Comparison of ENCODE assay signal across 7 mouse cellular contexts in the genomic region with DNA sequence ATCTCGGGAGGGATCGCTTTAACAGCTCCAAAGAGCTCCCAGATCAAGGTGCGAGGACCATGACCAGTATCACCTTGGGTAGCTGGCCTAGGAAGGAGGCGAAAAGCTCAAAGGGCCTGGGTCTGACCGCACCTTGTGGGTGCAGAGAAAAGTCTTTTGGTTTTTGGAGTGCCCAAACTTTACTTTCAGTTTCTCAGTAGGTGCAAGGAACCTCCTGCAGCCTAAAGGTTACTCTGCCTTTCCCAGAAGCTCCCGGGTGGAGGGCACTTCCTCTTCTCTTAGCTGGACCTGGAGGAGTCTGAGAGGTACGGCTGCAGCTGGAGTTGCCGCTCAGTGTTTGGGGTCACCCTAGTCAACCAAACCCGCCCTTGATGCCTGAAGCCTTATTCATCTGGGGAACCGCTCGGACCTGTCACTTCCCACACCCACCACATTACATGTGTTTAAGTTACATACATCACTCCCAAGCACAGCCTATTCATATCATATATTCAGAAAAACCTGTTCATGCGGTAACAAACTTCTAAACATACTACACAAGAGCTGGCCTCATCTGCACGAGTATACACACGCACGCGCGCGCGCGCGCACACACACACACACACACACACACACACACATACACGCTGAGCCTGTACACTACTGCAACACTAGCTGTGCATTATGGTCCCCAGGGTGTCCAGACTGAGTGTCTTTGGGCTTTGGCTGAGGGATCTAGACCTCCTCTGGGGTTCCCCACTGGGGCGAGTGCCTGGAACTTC. TPM values are rescaled to one million over a fixed set of nuclear protein-coding genes. Genes with fewer than 3 reads are reported as not detected.
DNase-seq lines count a peak whose midpoint lies in the region; ATAC-seq and TF ChIP-seq lines count a peak whose summit lies in the region.

No protein-coding gene starts in this region.

- H3K4me3 ChIP-seq in CH12.LX (replicated peaks in 1 of 3; ENCODE audit: low read depth in 2 of 3, low read length in 2 of 3, poor library complexity in 1 of 3): peak overlapping the region in 1 of 3 experiments; percentile 32
- H3K4me3 ChIP-seq in forebrain, postnatal 0 days (ENCODE audit: low read depth, low read length): peak overlapping the region; percentile 16
- peak overlapping the region; percentile 21 for H3K4me3 ChIP-seq in myocyte

- no peak overlapping the region for H3ac ChIP-seq in myocyte (ENCODE audit: control insufficient read depth, insufficient read length)

- H3K4me2 ChIP-seq in CH12.LX (ENCODE audit: insufficient read depth, low read depth, poor library complexity, severe bottlenecking) (peak overlapping the region; percentile 10; the same call in 1 of the 2 replicates), myocyte (ENCODE audit: low read depth) (peak overlapping the region; percentile 91)
- H3K4me2 ChIP-seq in forebrain, postnatal 0 days (ENCODE audit: low read depth): peak overlapping the region; percentile 61

- no peak for TF ChIP-seq EP300 in CH12.LX (IDR thresholded peaks at IDR 0.05; ENCODE audit: low read length)

- TF ChIP-seq RAD21 in CH12.LX (IDR thresholded peaks at IDR 0.05; ENCODE audit: low read depth, low read length): no peak

- no peaks in the 10 kb centered on the region for H3K9me3 ChIP-seq in CH12.LX (replicated peaks; ENCODE audit: low read length)
- H3K9me3 ChIP-seq in forebrain, postnatal 0 days (ENCODE audit: low read length): no peaks in the 10 kb centered on the region

- H3K27me3 ChIP-seq in CH12.LX (replicated peaks) (no peaks in the 10 kb centered on the region), myocyte (ENCODE audit: control insufficient read depth, insufficient read depth, insufficient read length) (peaks cover 23% of the 10 kb centered on the region)
- H3K27me3 ChIP-seq in forebrain, postnatal 0 days (ENCODE audit: insufficient read depth, low read length): peaks cover 37% of the 10 kb centered on the region

- TF ChIP-seq CTCF in CH12.LX (conservative IDR thresholded peaks at IDR 0.05 in 1 of 2, IDR thresholded peaks at IDR 0.05 in 1 of 2; ENCODE audit: low read depth in 2 of 2, low read length in 2 of 2): no peak
- no peak for TF ChIP-seq CTCF in forebrain, postnatal 0 days (IDR thresholded peaks at IDR 0.05; ENCODE audit: low read depth)

- peak; percentile 55 to 61 for DNase-seq in B cell, adult 2 months
- no peak for DNase-seq in CH12.LX (ENCODE audit: extremely low read depth)
- no peak for DNase-seq in forebrain, postnatal 0 days
- peak; percentile 17 for DNase-seq in kidney, postnatal 10 days
- DNase-seq in urinary bladder, postnatal 25 days (ENCODE audit: low spot score): no peak
- DNase-seq in yolk sac, embryonic 10.5 days (ENCODE audit: low spot score): no peak

- TF ChIP-seq POLR2A in CH12.LX (IDR thresholded peaks at IDR 0.05; ENCODE audit: low read depth, low read length) (no peak), myocyte (IDR thresholded peaks at IDR 0.05; ENCODE audit: insufficient read length, low read depth) (no peak)

- H3K36me3 ChIP-seq in CH12.LX (replicated peaks in 1 of 2; ENCODE audit: control insufficient read depth in 1 of 2, insufficient read depth in 1 of 2, low read length in 1 of 2) (no peaks in the 10 kb centered on the region), myocyte (ENCODE audit: control insufficient read depth, insufficient read depth) (no peaks in the 10 kb centered on the region)
- no peaks in the 10 kb centered on the region for H3K36me3 ChIP-seq in forebrain, postnatal 0 days (ENCODE audit: insufficient read depth)

- no peaks in the 10 kb centered on the region for H3K79me2 ChIP-seq in CH12.LX (replicated peaks; ENCODE audit: control insufficient read depth, extremely low read depth, insufficient read depth, poor library complexity, severe bottlenecking)
- no peaks in the 10 kb centered on the region for H3K79me2 ChIP-seq in myocyte (ENCODE audit: control insufficient read depth, insufficient read depth)

- H3K9ac ChIP-seq in CH12.LX (ENCODE audit: insufficient read depth, low read depth): no peak overlapping the region
- H3K9ac ChIP-seq in forebrain, postnatal 0 days: no peak overlapping the region

- dilution Hi-C loops in CH12.LX (cut with MboI; ENCODE audit: extremely low pct_ligation_motif_present, extremely low pct_unique_long_range_greater_than_20kb, low sequenced_read_pairs): no loop called here

- WGBS in forebrain, postnatal 0 days: 24% methylated on average over 23 of the region's 23 CpGs

- H3K27ac ChIP-seq in CH12.LX (ENCODE audit: insufficient read depth, low read depth): no peak overlapping the region
- no peak overlapping the region for H3K27ac ChIP-seq in forebrain, postnatal 0 days (ENCODE audit: low read depth, low read length)

- H3K4me1 ChIP-seq in CH12.LX (ENCODE audit: control insufficient read depth in 1 of 2, insufficient read depth in 2 of 2): peaks cover 4 to 7% of the 10 kb centered on the region in 2 experiments; a peak in 1 of 4 replicates
- peaks cover 13% of the 10 kb centered on the region; the same call in 1 of the 2 replicates for H3K4me1 ChIP-seq in forebrain, postnatal 0 days (ENCODE audit: insufficient read depth)

- no peak for ATAC-seq in forebrain, postnatal 0 days

- in situ Hi-C loops in CH12.LX (cut with MboI; ENCODE audit: low pct_ligation_motif_present, low pct_unique_long_range_greater_than_20kb, low sequenced_read_pairs): loop anchor here (10.0 kb wide), 1 partner anchor 329 kb away; no protein-coding TSS in a partner anchor

TF ChIP-seq in CH12.LX, 34 proteins besides CTCF, POLR2A, EP300 and RAD21:
- TF ChIP-seq MAX (IDR thresholded peaks at IDR 0.05; ENCODE audit: low read length) (no peak), TCF12 (IDR thresholded peaks at IDR 0.05; ENCODE audit: low read depth, low read length) (no peak), PAX5 (IDR thresholded peaks at IDR 0.05; ENCODE audit: low read length) (no peak), ELF1 (IDR thresholded peaks at IDR 0.05; ENCODE audit: low read depth, low read length) (no peak), MEF2A (IDR thresholded peaks at IDR 0.05; ENCODE audit: borderline replicate concordance, low read depth, low read length) (no peak), IRF4 (IDR thresholded peaks at IDR 0.05; ENCODE audit: low read depth, low read length) (no peak), E2F4 (IDR thresholded peaks at IDR 0.05; ENCODE audit: insufficient replicate concordance, low read depth, low read length) (no peak), TBP (conservative IDR thresholded peaks at IDR 0.05; ENCODE audit: low read depth, low read length) (no peak)
TF ChIP-seq in CH12.LX: peak in this region for 0.

TF ChIP-seq in myocyte, 11 proteins besides CTCF, POLR2A, EP300 and RAD21:
- no peak for TF ChIP-seq USF1 (IDR thresholded peaks at IDR 0.05; ENCODE audit: low read depth)
- no peak for TF ChIP-seq MYOG (IDR thresholded peaks at IDR 0.05; ENCODE audit: control insufficient read depth in 1 of 3, insufficient read depth in 1 of 3, insufficient read length in 2 of 3, low read depth in 2 of 3)
- TF ChIP-seq MAX (IDR thresholded peaks at IDR 0.05; ENCODE audit: low read depth): no peak
- no peak for TF ChIP-seq E2F4 (IDR thresholded peaks at IDR 0.05; ENCODE audit: insufficient read depth)
- no peak for TF ChIP-seq TCF12 (IDR thresholded peaks at IDR 0.05; ENCODE audit: insufficient read depth, poor library complexity, severe bottlenecking)
- TF ChIP-seq TCF3 (IDR thresholded peaks at IDR 0.05; ENCODE audit: insufficient read length, low read depth): no peak
- TF ChIP-seq POLR2AphosphoS2 (IDR thresholded peaks at IDR 0.05; ENCODE audit: insufficient read length, low read depth): no peak
- TF ChIP-seq MYOD1 (IDR thresholded peaks at IDR 0.05; ENCODE audit: control insufficient read depth in 1 of 3, insufficient read length in 2 of 3, low read depth in 2 of 3): no peak
- TF ChIP-seq SRF (IDR thresholded peaks at IDR 0.05; ENCODE audit: control insufficient read depth, insufficient read length, low read depth): no peak
- no peak for TF ChIP-seq CEBPB (IDR thresholded peaks at IDR 0.05; ENCODE audit: insufficient read depth, poor library complexity, severe bottlenecking)
- TF ChIP-seq REST (IDR thresholded peaks at IDR 0.05; ENCODE audit: insufficient read depth, insufficient read length): no peak

RNA-seq across cellular contexts. Expression of gene Ostm1, which starts 49.9 kb away (rescaled TPM):
- 19.4 TPM in 2 replicates for total RNA-seq in CH12.LX (2012; rRNA removed)
- 30.2 and 31.8 TPM in 2 replicates for total RNA-seq in CH12.LX (2014; rRNA removed)
- polyA plus RNA-seq in CH12.LX (2012; ENCODE audit: insufficient read length, low read depth): 17.3 and 19.4 TPM in 2 replicates
- total RNA-seq in forebrain, postnatal 0 days (2014; rRNA removed): 42.9 and 44.6 TPM in 2 replicates
- 35.2 and 39.2 TPM in 2 replicates for polyA plus RNA-seq in forebrain, postnatal 0 days (2015; fragmentation: Nextera tagmentation; extraction: Ambion mirVana)
- 13.9 TPM for polyA plus RNA-seq in myocyte (2012; fragmentation: generic; extraction: Trizol)

RNA-seq across cellular contexts. Expression of gene Nr2e1, which starts 50.1 kb away (rescaled TPM):
- total RNA-seq in CH12.LX (2012; rRNA removed): not detected in 2 replicates
- total RNA-seq in CH12.LX (2014; rRNA removed): not detected in 2 replicates
- not detected in 2 replicates for polyA plus RNA-seq in CH12.LX (2012; ENCODE audit: insufficient read length, low read depth)
- total RNA-seq in forebrain, postnatal 0 days (2014; rRNA removed): 3.9 and 6.2 TPM in 2 replicates
- 8.3 and 10.2 TPM in 2 replicates for polyA plus RNA-seq in forebrain, postnatal 0 days (2015; fragmentation: Nextera tagmentation; extraction: Ambion mirVana)
- polyA plus RNA-seq in myocyte (2012; fragmentation: generic; extraction: Trizol): not detected

Comparison
In these comparisons a context has a peak if more than half of its experiments do, and no peak if none do; other contexts are left out.
1. DNase-seq: peak in B cell, adult 2 months (2 of 2) and kidney, postnatal 10 days (single experiment); none in CH12.LX (single experiment), forebrain, postnatal 0 days (single experiment), urinary bladder, postnatal 25 days (single experiment) and yolk sac, embryonic 10.5 days (single experiment).
2. H3K4me2 ChIP-seq: peak in every context shown above with its lines; median percentile 91 in myocyte; 61 in forebrain, postnatal 0 days; 10 in CH12.LX.